12 mouse cellular contexts compared by ENCODE assay signal in the genomic region with DNA sequence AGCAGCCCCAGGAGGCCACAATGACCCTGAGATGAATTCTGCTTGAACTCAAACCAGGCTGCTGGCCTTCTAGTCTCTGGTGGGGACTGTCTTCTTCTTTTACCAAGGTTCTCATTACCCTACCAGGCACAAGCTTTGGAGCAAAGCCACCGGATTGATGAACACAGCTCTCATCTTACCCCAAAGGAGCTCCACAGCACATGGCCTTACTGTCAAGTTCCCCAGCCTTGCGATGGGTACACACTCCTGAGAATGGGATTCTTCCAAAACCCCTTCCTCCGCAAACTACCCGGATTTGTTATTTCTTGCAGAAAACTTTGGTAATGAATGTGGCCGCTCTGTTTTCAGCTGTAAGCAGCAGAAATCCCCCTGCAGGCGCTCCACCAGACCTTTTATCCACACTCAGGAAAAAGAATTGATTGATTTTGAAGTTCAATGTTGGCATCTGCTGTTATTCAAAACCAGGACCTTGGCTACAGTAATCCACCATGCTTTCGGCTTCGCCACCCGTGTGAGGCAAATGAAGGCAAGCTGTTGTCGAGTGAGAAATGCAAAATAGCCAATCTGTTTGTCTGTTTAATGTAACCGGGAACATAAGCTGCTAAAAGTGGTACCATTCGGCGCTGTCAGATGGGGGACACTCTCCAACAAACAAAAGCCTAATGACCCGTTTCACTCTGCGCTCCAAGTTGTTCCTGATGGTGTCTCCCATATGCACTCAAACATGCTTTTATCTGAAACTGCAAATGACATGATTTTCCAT.
A peak's percentile ranks its signal among the peaks of the same experiment; 100 is the strongest.
DNase-seq lines count a peak whose midpoint lies in the region; ATAC-seq and TF ChIP-seq lines count a peak whose summit lies in the region.
"Had no signal": no experiment of that assay in that cellular context is flagged by ENCODE, and none has a peak within 500 bp of the region (broad histone marks: within the 10 kb centered on the region; RNA-seq: fewer than 3 reads in every experiment).

No protein-coding gene starts in this region.

- H3K9ac ChIP-seq in hindbrain, postnatal 0 days (replicated peaks; ENCODE audit: low read length) = no peak overlapping the region
- H3K9ac ChIP-seq: lung, embryonic 15.5 days had no signal

- peak; percentile 49 for DNase-seq in gastrocnemius, adult 2 months
- DNase-seq in gastrocnemius, postnatal 36 days = no peak
- DNase-seq in right cerebral cortex, postnatal 4 days = peak; percentile 18
- DNase-seq in right cerebral cortex, postnatal 14 days = no peak
- peak; percentile 49 for DNase-seq in hindbrain, postnatal 0 days (ENCODE audit: low spot score)
- no peak for DNase-seq in adrenal gland, adult 2 months
- DNase-seq in thymus, adult 18-20 months = no peak
- DNase-seq: heart, adult 2 months; heart, postnatal 4 days had no signal

- H3K27ac ChIP-seq in gastrocnemius, adult 2 months = peak overlapping the region; percentile 58
- no peak overlapping the region for H3K27ac ChIP-seq in hindbrain, postnatal 0 days
- H3K27ac ChIP-seq in macrophage = peak overlapping the region; percentile 68
- H3K27ac ChIP-seq: heart, adult 2 months; left cerebral cortex, adult 2 months; lung, embryonic 15.5 days had no signal

- ATAC-seq in hindbrain, postnatal 0 days = 0 out of 2 replicates have a peak, but pooled peaks have one; percentile 38

- H3K27me3 ChIP-seq in hindbrain, postnatal 0 days (ENCODE audit: insufficient read depth, low read length) = no peaks in the 10 kb centered on the region
- H3K27me3 ChIP-seq: lung, embryonic 15.5 days had no signal

- H3K4me3 ChIP-seq in gastrocnemius, adult 2 months = no peak overlapping the region
- H3K4me3 ChIP-seq in hindbrain, postnatal 0 days (ENCODE audit: low read length) = no peak overlapping the region
- H3K4me3 ChIP-seq in macrophage (ENCODE audit: inconsistent target) = no peak overlapping the region
- H3K4me3 ChIP-seq: heart, adult 2 months; left cerebral cortex, adult 2 months; lung, embryonic 15.5 days had no signal

- 60% methylated on average over 15 of the region's 15 CpGs for WGBS in hindbrain, postnatal 0 days
- WGBS in macrophage (ENCODE audit: missing documents) = 96% methylated on average over 15 of the region's 15 CpGs

- 0 out of 2 replicates have a peak, but pooled peaks cover 4% of the 10 kb centered on the region for H3K4me1 ChIP-seq in hindbrain, postnatal 0 days (ENCODE audit: insufficient read depth, low read length)
- H3K4me1 ChIP-seq: lung, embryonic 15.5 days had no signal

- H3K4me2 ChIP-seq in hindbrain, postnatal 0 days (ENCODE audit: low read depth, low read length) = no peak overlapping the region
- H3K4me2 ChIP-seq: lung, embryonic 15.5 days had no signal

- TF ChIP-seq CTCF in gastrocnemius, adult 2 months (IDR thresholded peaks at IDR 0.05) = no peak
- no peak for TF ChIP-seq CTCF in hindbrain, postnatal 0 days (IDR thresholded peaks at IDR 0.05; ENCODE audit: low read depth)

- no peaks in the 10 kb centered on the region for H3K79me2 ChIP-seq in macrophage (ENCODE audit: inconsistent target)

- H3K9me3 ChIP-seq in hindbrain, postnatal 0 days (ENCODE audit: low read length) = no peaks in the 10 kb centered on the region
- H3K9me3 ChIP-seq: lung, embryonic 15.5 days had no signal

- H3K36me3 ChIP-seq in hindbrain, postnatal 0 days (ENCODE audit: insufficient read depth, low read length) = no peaks in the 10 kb centered on the region
- no peaks in the 10 kb centered on the region for H3K36me3 ChIP-seq in macrophage (ENCODE audit: inconsistent target)
- H3K36me3 ChIP-seq: lung, embryonic 15.5 days had no signal

- intact Hi-C loops in gastrocnemius, adult 2 months (cut with DNase I) = no loop called here
- intact Hi-C loops in gastrocnemius, postnatal 36 days (cut with DNase I) = no loop called here

Comparison
In these comparisons a context has a peak if more than half of its experiments do, and no peak if none do; other contexts are left out.
1. DNase-seq: peak in gastrocnemius, adult 2 months (single experiment), right cerebral cortex, postnatal 4 days (single experiment) and hindbrain, postnatal 0 days (single experiment); none in gastrocnemius, postnatal 36 days (0 of 2), right cerebral cortex, postnatal 14 days (single experiment), adrenal gland, adult 2 months (single experiment) and thymus, adult 18-20 months (0 of 2).